ENCODE assay signal across 19 mouse cellular contexts in the genomic region with DNA sequence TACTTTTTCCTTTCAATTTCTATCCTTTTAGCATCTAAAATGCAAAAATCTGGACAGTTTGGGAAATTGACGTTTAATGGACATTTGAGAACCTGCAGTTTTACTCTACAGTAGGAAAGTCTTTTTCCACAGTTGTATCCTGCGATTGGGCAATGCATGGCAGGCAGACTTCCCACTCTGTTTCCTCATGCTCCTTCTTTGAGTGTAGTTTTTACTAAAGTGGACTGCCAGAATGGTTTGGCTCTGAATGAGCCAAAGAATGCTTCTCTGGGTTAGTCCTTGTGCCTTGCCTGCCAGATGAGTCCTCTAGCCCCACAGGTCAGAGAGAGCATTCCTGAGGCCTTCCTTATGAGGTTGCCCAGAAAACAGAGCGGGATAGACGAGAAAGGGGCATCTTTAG.
DNase-seq lines count a peak whose midpoint lies in the region; ATAC-seq lines count a peak whose summit lies in the region.
"Had no signal": no experiment of that assay in that cellular context is flagged by ENCODE, and none has a peak within 500 bp of the region (broad histone marks: within the 10 kb centered on the region; RNA-seq: fewer than 3 reads in every experiment).

No protein-coding gene starts in this region.

- H3K4me2 ChIP-seq in heart, embryonic 11.5 days, result no peak overlapping the region
- H3K4me2 ChIP-seq: heart, embryonic 15.5 days; hindbrain, embryonic 14.5 days; liver, embryonic 15.5 days; neural tube, embryonic 13.5 days had no signal

- DNase-seq in heart, adult 18-20 months, result peak; percentile 67 to 71
- peak; percentile 17 to 48 for DNase-seq in adrenal gland, postnatal 36 days
- DNase-seq in heart, postnatal 14 days, result peak; percentile 14 to 23
- DNase-seq in lung, postnatal 36 days, result peak; percentile 77
- no peak for DNase-seq in left cerebral cortex, adult 11 months (ENCODE audit: low spot score)
- DNase-seq: cerebellum, adult 18-20 months; kidney, postnatal 25 days; left cerebral cortex, postnatal 4 days; right cerebral cortex, postnatal 25 days; thymus, postnatal 4 days had no signal

- ATAC-seq in heart, embryonic 11.5 days (replicated peaks; ENCODE audit: insufficient number of reproducible peaks, low FRiP score, low TSS enrichment), result no peak
- no peak for ATAC-seq in monocyte, adult 5-6 weeks (replicated peaks; ENCODE audit: insufficient number of reproducible peaks, low FRiP score, low TSS enrichment, poor library complexity, severe bottlenecking)
- ATAC-seq: intestine, postnatal 0 days; midbrain, embryonic 16.5 days had no signal

- 0 out of 2 replicates have a peak, but pooled peaks cover 3% of the 10 kb centered on the region for H3K4me1 ChIP-seq in heart, embryonic 11.5 days (ENCODE audit: control insufficient read depth, insufficient read depth, low read length)
- H3K4me1 ChIP-seq: liver, embryonic 15.5 days; megakaryocyte, embryonic 14.5 days; neural tube, embryonic 13.5 days had no signal

- intact Hi-C loops in heart, postnatal 14 days (cut with DNase I), result no loop called here

- no peak overlapping the region for H3K9ac ChIP-seq in heart, embryonic 11.5 days (ENCODE audit: low read depth, low read length)
- H3K9ac ChIP-seq: heart, embryonic 15.5 days; hindbrain, embryonic 14.5 days; liver, embryonic 15.5 days; neural tube, embryonic 13.5 days had no signal

- H3K27ac ChIP-seq in heart, embryonic 11.5 days (ENCODE audit: low read depth, low read length), result no peak overlapping the region
- H3K27ac ChIP-seq: heart, embryonic 15.5 days; hindbrain, embryonic 14.5 days; liver, embryonic 15.5 days; neural tube, embryonic 13.5 days had no signal

- no peak overlapping the region for H3K4me3 ChIP-seq in heart, embryonic 11.5 days (ENCODE audit: low read depth, low read length)
- H3K4me3 ChIP-seq: heart, embryonic 15.5 days; liver, embryonic 15.5 days; megakaryocyte, embryonic 14.5 days; neural tube, embryonic 13.5 days had no signal

- WGBS in heart, embryonic 11.5 days (ENCODE audit: insufficient replicate concordance), result 81% methylated on average over 4 of the region's 4 CpGs

- no peaks in the 10 kb centered on the region for H3K36me3 ChIP-seq in heart, embryonic 11.5 days (ENCODE audit: control insufficient read depth, insufficient read depth, low read length)
- H3K36me3 ChIP-seq: liver, embryonic 15.5 days; neural tube, embryonic 13.5 days had no signal

- no peaks in the 10 kb centered on the region for H3K9me3 ChIP-seq in heart, embryonic 11.5 days (replicated peaks; ENCODE audit: control insufficient read depth, low read length)
- H3K9me3 ChIP-seq: heart, embryonic 15.5 days; liver, embryonic 15.5 days; megakaryocyte, embryonic 14.5 days; neural tube, embryonic 13.5 days had no signal

- H3K27me3 ChIP-seq in heart, embryonic 11.5 days (ENCODE audit: control insufficient read depth, insufficient read depth, low read length), result no peaks in the 10 kb centered on the region
- H3K27me3 ChIP-seq: heart, embryonic 15.5 days; liver, embryonic 15.5 days; neural tube, embryonic 13.5 days had no signal
